Mouse (Mus musculus) ES-Bruce4 (cell line): ENCODE measurements at regions not wholly inside any gene's neighbourhood (a gene's known extent, or its start where the extent isn't known, plus 50 kb on each side); places are given as distances from the start of the nearest gene placed in this dataset.

Source experiments
- H3K27ac ChIP-seq: 2 replicates; pipeline ENCODE4 v1.5.1; 2012; ENCODE audit warnings: low read length, inconsistent platforms; ENCODE audit not compliant: insufficient read depth
- H3K27me3 ChIP-seq: 2 replicates; pipeline ENCODE4 v1.6.1; 2012; ENCODE audit warnings: mild to moderate bottlenecking, low read length, inconsistent platforms; ENCODE audit not compliant: control insufficient read depth, poor library complexity, insufficient read depth, severe bottlenecking
- H3K36me3 ChIP-seq: 2 replicates; pipeline ENCODE4 v1.6.1; 2012; ENCODE audit warnings: inconsistent platforms, mild to moderate bottlenecking, low read length, moderate library complexity; ENCODE audit not compliant: control insufficient read depth, poor library complexity, insufficient read depth, severe bottlenecking
- H3K4me1 ChIP-seq: one replicate; pipeline ENCODE4 v1.8.1; 2011; ENCODE audit warnings: low read length; ENCODE audit not compliant: control insufficient read depth, insufficient read depth
- H3K4me3 ChIP-seq: 2 replicates; pipeline ENCODE4 v1.5.1; 2011; ENCODE audit warnings: low read depth, mild to moderate bottlenecking, low read length
- H3K9ac ChIP-seq: 2 replicates; pipeline ENCODE4 v1.6.1; 2012; ENCODE audit warnings: low read depth, mild to moderate bottlenecking, inconsistent platforms; ENCODE audit not compliant: poor library complexity, severe bottlenecking
- H3K9me3 ChIP-seq: replicated peaks from 2 replicates; pipeline ENCODE4 v1.6.1; 2012; ENCODE audit warnings: mild to moderate bottlenecking, low read length, inconsistent platforms; ENCODE audit not compliant: control insufficient read depth, poor library complexity, insufficient read depth, severe bottlenecking
- CTCF ChIP-seq: IDR thresholded peaks from one replicate; pipeline ENCODE4 v1.8.1; 2011; ENCODE audit warnings: low read depth, low read length
- EP300 ChIP-seq: IDR thresholded peaks from 2 replicates; pipeline ENCODE4 v1.6.1; 2011; ENCODE audit warnings: low read depth, low read length; ENCODE audit not compliant: insufficient read depth
- POLR2A ChIP-seq: IDR thresholded peaks from one replicate; pipeline ENCODE4 v1.8.1; 2011; ENCODE audit warnings: low read length; ENCODE audit not compliant: insufficient read depth

- H3K4me1 ChIP-seq, result no peaks in the 10 kb centered on the region
Measured at GRCm38 (mm10) chr9:41697611-41698467, 426.3 kb downstream of the Sorl1 start.

DNA sequence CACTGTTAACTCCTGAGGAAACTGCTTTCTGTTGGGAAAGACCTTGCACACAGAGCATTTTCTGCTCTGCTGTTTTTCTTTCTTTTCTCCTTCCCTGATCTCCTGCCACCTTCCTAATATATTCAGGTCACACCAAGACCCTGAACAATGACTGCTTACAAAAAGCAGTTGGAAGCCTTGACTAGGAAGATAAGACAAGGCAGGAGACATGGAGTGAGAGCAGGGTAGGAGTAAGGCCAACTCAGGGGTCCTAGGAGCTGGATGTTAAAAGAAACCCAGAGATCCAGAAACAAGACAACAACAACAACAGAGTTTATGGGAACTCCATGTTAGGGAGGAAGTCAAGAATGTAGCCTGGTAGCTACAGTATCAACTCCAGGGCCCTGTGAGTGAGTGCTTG, 426.9 kb downstream of the Sorl1 start:
- H3K4me1 ChIP-seq, result no peaks in the 10 kb centered on the region
- no peak for TF ChIP-seq CTCF
- no peak for TF ChIP-seq POLR2A
- TF ChIP-seq EP300, result no peak
- no peak overlapping the region for H3K9ac ChIP-seq
- no peak overlapping the region for H3K27ac ChIP-seq
- no peaks in the 10 kb centered on the region for H3K36me3 ChIP-seq
- H3K27me3 ChIP-seq, result no peaks in the 10 kb centered on the region
- H3K9me3 ChIP-seq, result no peaks in the 10 kb centered on the region
- H3K4me3 ChIP-seq, result no peak overlapping the region

More at GRCm38 (mm10) chr9:41697611-41698467, 426.3 kb downstream of the Sorl1 start:
- no peak overlapping the region for H3K4me3 ChIP-seq
- no peaks in the 10 kb centered on the region for H3K9me3 ChIP-seq
- no peak overlapping the region for H3K9ac ChIP-seq
- no peaks in the 10 kb centered on the region for H3K27me3 ChIP-seq
- H3K36me3 ChIP-seq, result no peaks in the 10 kb centered on the region
- no peak for TF ChIP-seq CTCF
- no peak for TF ChIP-seq POLR2A
- TF ChIP-seq EP300, result no peak
- no peak overlapping the region for H3K27ac ChIP-seq

DNA sequence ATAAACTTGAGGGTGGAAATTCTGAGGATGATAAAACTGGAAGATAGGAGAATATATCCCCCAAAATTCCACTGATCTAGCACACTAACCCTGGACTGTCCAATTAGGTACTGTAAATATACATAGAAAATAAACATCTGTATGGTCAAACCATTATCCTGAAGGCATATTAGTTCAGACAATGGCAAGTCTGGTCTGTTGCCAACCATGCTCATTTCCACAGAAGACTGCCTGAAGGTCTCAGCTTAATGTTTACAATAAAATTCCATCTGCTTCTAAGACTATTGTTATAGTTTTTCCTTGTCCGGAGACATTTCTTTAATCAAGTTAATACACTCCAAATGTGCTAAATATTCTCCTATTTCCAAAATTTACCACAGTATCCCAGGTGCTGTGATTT, 441.2 kb downstream of the Sorl1 start:
- Histone ChIP-seq H3K27me3 (no peaks in the 10 kb centered on the region), H3K4me1 (no peaks in the 10 kb centered on the region), H3K9me3 (no peaks in the 10 kb centered on the region), H3K4me3 (no peak overlapping the region), H3K36me3 (no peaks in the 10 kb centered on the region), H3K9ac (no peak overlapping the region), H3K27ac (no peak overlapping the region)
- no peak for TF ChIP-seq EP300
- no peak for TF ChIP-seq CTCF
- TF ChIP-seq POLR2A, result no peak

- Histone ChIP-seq H3K27ac (no peak overlapping the region), H3K4me3 (no peak overlapping the region), H3K4me1 (no peaks in the 10 kb centered on the region), H3K9ac (no peak overlapping the region), H3K9me3 (no peaks in the 10 kb centered on the region), H3K27me3 (no peaks in the 10 kb centered on the region), H3K36me3 (no peaks in the 10 kb centered on the region)
- TF ChIP-seq EP300 (no peak), POLR2A (no peak), CTCF (no peak)
Measured at GRCm38 (mm10) chr9:41675656-41676055, 448.4 kb downstream of the Sorl1 start.

DNA sequence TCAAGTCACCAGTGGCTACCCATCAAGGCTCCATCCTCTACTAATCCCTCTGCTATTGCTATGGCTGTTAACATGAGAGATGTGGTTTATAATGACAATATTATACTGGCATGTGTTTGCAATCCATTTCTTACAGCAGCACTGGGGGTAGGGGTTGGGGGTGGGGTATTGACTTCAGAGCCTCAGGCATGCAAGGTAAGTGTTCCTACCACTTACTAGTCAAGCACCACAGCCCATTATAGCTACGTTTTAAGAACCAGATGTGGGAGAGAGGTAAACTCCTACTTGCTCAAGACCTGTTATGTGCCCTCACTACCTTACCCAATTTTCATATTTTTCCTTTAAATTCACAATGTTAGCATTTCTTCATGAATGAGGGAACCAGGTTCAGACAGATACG, 451.1 kb downstream of the Sorl1 start:
- Histone ChIP-seq H3K27me3 (no peaks in the 10 kb centered on the region), H3K36me3 (no peaks in the 10 kb centered on the region), H3K9ac (no peak overlapping the region), H3K4me1 (no peaks in the 10 kb centered on the region), H3K9me3 (no peaks in the 10 kb centered on the region), H3K4me3 (no peak overlapping the region), H3K27ac (no peak overlapping the region)
- no peak for TF ChIP-seq POLR2A
- TF ChIP-seq EP300, result no peak
- no peak for TF ChIP-seq CTCF

DNA sequence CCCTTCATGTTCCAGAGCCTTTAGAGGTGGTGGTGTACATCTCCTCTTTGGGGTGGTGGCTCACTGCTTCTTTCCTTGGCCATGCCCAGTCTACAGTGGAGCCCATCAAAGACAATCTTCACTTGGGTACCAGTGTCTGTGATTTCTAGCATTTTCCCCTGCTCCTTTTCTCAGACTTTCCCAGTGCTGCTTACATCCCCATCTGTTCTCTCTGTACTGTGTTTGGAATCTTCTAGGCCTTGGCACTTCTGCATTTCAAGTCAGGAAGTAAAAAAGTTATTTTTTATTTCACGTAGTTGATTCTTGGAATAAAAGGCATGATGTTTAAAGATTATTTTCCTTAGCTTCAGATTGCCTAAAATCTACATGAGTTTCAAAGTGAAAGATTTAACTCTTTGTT, 455.4 kb downstream of the Sorl1 start:
- Histone ChIP-seq H3K4me1 (no peaks in the 10 kb centered on the region), H3K36me3 (no peaks in the 10 kb centered on the region), H3K9ac (no peak overlapping the region), H3K9me3 (no peaks in the 10 kb centered on the region), H3K27me3 (no peaks in the 10 kb centered on the region), H3K27ac (no peak overlapping the region), H3K4me3 (no peak overlapping the region)
- TF ChIP-seq EP300 (no peak), CTCF (no peak), POLR2A (no peak)
